Mouse (Mus musculus) embryonic stem cell, embryonic (primary cell): Measurements from ENCODE around the gene Pfn1.

Experiments used
- CTCF ChIA-PET, 4 experiments: fragments of 300-600 bp in 2 of 4; fragments of 350-600 bp in 2 of 4; sonication (Branson Sonifier 250); formaldehyde crosslinking; loops; one replicate each; lab custom pipeline; 2022; ENCODE audit warnings: inconsistent platforms in 2 of 4; lab: Charles Lee
- POLR2A ChIA-PET, 4 experiments: fragments of 300-600 bp in 2 of 4; fragments of 350-600 bp in 2 of 4; sonication (Branson Sonifier 250); formaldehyde crosslinking; loops; one replicate each; lab custom pipeline; 2022; ENCODE audit warnings: antibody characterized with exemption in 4 of 4, inconsistent platforms in 1 of 4; lab: Charles Lee

Gene Pfn1

GRCm38 (mm10) chr11:70619101-70619500 lies 35.3 kb downstream of the Pfn1 start, which contains the start of gene Chrne:
Gene Chrne (minus strand): TSS chr11:70619216.
- CTCF ChIA-PET, result no interaction called here
- POLR2A ChIA-PET, result interaction anchor here in 1 of 4 experiments (1.0 kb wide), 1 partner anchor 41 kb away, joined by 3 read pairs; no protein-coding TSS in a partner anchor

DNA sequence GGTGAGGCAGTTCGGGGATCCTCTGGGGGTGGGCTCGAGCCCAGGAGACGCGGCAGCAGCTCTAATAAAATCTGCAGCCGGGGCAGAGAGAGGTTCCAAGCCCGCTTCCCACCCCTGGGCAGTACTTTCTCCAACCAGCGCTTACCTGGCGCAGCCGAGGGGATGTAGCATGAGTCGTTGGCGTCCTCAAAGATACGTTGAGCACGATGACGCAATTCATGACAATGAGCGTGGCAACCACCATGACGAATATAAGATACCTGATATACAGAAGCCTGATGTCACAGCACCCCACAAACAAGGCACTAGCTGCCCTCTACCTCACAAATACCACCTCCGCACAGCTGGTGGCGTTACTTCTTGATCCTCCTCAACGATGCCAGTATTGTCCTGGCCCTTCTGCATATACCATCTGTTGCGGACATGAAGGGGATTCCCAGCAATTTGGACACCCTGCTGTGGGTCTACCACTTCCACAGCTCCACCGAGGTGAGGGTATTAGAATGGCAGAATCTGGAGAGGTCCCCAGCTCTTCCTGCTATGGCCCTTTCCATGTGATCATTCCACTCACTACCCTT lies 38.8 kb downstream of the Pfn1 start, which contains the start of gene 4930544D05Rik:
4930544D05Rik (plus strand) TSS at position 333 of the 578 bp plus-strand sequence.
- POLR2A ChIA-PET, result interaction anchor here in 3 of 4 experiments (0.5 to 2.5 kb wide), 50 partner anchors 9 to 614 kb away, joined by 3 to 25 read pairs (median 4); partner anchors contain the start of genes Psmb6 (in 3 of the 3), Rnf167 (in 3 of the 3), Slc25a11 (in 3 of the 3) and Spag7 (in 2 of the 3)
- CTCF ChIA-PET, result interaction anchor here (0.5 to 2.4 kb wide), 31 partner anchors 7 to 912 kb away, joined by 3 to 10 read pairs (median 3); partner anchors contain the start of genes Alox12e (in 1 of the 4), Arrb2 (in 1 of the 4), Med11 (in 1 of the 4) and Psmb6 (in 1 of the 4)

- CTCF ChIA-PET, result interaction anchor here (0.5 to 2.4 kb wide), 29 partner anchors 8 to 912 kb away, joined by 3 to 10 read pairs (median 3); partner anchors contain the start of genes Alox12e (in 1 of the 4), Arrb2 (in 1 of the 4), Med11 (in 1 of the 4) and Spag7 (in 1 of the 4)
- POLR2A ChIA-PET, result interaction anchor here in 3 of 4 experiments (0.5 to 2.5 kb wide), 50 partner anchors 8 to 404 kb away, joined by 3 to 25 read pairs (median 4); partner anchors contain the start of genes Psmb6 (in 3 of the 3), Rnf167 (in 3 of the 3), Slc25a11 (in 3 of the 3) and Spag7 (in 2 of the 3)
Observed at GRCm38 (mm10) chr11:70615074-70615473, 39.4 kb downstream of the Pfn1 start.

GRCm38 (mm10) chr11:70612505-70612904 lies 41.9 kb downstream of the Pfn1 start:
- CTCF ChIA-PET, result interaction anchor here in 2 of 4 experiments (0.5 to 1.0 kb wide), 2 partner anchors 11 to 87 kb away, joined by 4 read pairs; partner anchors contain the start of gene Psmb6 (in 1 of the 2)
- POLR2A ChIA-PET, result interaction anchor here in 1 of 4 experiments (1.2 kb wide), 1 partner anchor 88 kb away, joined by 3 read pairs; the partner anchor contains the start of gene Psmb6

GRCm38 (mm10) chr11:70610752-70611151 lies 43.7 kb downstream of the Pfn1 start:
- CTCF ChIA-PET, result no interaction called here
- POLR2A ChIA-PET, result interaction anchor here in 2 of 4 experiments (0.6 to 1.1 kb wide), 2 partner anchors 12 to 1806 kb away, joined by 4 to 9 read pairs; no protein-coding TSS in a partner anchor

- ChIA-PET CTCF (interaction anchor here (0.5 to 2.3 kb wide), 37 partner anchors 9 to 361 kb away, joined by 3 to 14 read pairs (median 4); partner anchors contain the start of genes Pld2 (in 2 of the 4), Arrb2 (in 1 of the 4), Gltpd2 (in 1 of the 4) and Tm4sf5 (in 1 of the 4)), POLR2A (interaction anchor here in 3 of 4 experiments (0.6 to 1.4 kb wide), 13 partner anchors 9 to 177 kb away, joined by 3 to 6 read pairs (median 3); partner anchors contain the start of genes Psmb6 (in 3 of the 3), Arrb2 (in 1 of the 3) and Pld2 (in 1 of the 3))
Observed at GRCm38 (mm10) chr11:70608381-70609066, 45.9 kb downstream of the Pfn1 start.

GRCm38 (mm10) chr11:70607611-70608010 lies 46.8 kb downstream of the Pfn1 start:
- ChIA-PET POLR2A (no interaction called here), CTCF (interaction anchor here in 2 of 4 experiments (1.1 to 2.3 kb wide), 8 partner anchors 14 to 155 kb away, joined by 5 to 14 read pairs (median 6); no protein-coding TSS in a partner anchor)

DNA sequence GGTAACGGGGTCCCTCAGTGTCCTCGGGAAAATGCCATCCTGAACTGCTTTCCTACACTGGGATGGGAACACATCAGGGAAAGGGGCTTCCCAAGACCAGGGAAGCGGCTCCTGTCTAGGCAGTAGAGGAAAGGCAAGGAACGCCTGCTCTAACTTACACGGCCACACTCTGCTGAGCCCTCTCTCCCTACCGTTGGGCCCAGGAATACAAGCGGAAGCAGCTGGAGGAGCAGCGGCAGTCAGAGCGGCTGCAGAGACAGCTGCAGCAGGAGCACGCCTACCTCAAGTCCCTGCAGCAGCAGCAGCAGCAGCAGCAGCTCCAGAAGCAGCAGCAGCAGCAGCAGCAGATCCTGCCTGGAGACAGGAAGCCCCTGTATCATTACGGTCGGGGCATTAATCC lies 47.7 kb downstream of the Pfn1 start:
- ChIA-PET POLR2A (interaction anchor here in 2 of 4 experiments (1.0 to 2.7 kb wide), 4 partner anchors 8 to 35 kb away, joined by 3 to 7 read pairs (median 4); partner anchors contain the start of gene 4930544D05Rik (in 1 of the 2)), CTCF (interaction anchor here in 3 of 4 experiments (0.6 to 2.8 kb wide), 4 partner anchors 9 to 426 kb away, joined by 3 to 10 read pairs (median 4); partner anchors contain the start of gene 4930544D05Rik (in 1 of the 3))

- ChIA-PET CTCF (interaction anchor here in 2 of 4 experiments (0.6 to 2.8 kb wide), 13 partner anchors 10 to 1058 kb away, joined by 3 to 13 read pairs (median 6); partner anchors contain the start of genes 4930544D05Rik (in 2 of the 2), Arrb2 (in 1 of the 2), Gltpd2 (in 1 of the 2) and Med11 (in 1 of the 2)), POLR2A (interaction anchor here in 3 of 4 experiments (0.5 to 2.7 kb wide), 5 partner anchors 10 to 299 kb away, joined by 3 to 7 read pairs (median 5); partner anchors contain the start of gene Mink1 (in 1 of the 3))
Observed at GRCm38 (mm10) chr11:70605024-70605566, 49.3 kb downstream of the Pfn1 start.
